Mouse (Mus musculus) CD4-positive helper T cell, adult 2 months (primary cell): ENCODE results near the gene Emc9.
A peak's percentile ranks its signal among the peaks of the same experiment; 100 is the strongest.

Experiments used
- DNase-seq: peaks from one replicate; pipeline ENCODE4 v3.0.0-alpha.2; 2012; ENCODE audit warnings: low read depth, missing footprints, low spot score

The Emc9 gene

GRCm38 (mm10) chr14:55590748-55591330, 5.7 kb upstream of the Emc9 start, which contains the start of gene Psme2:
Gene Psme2, minus strand, starts transcription at chr14:55591113.
- DNase-seq = peak; percentile 95

- DNase-seq = peak; percentile 87
Observed at GRCm38 (mm10) chr14:55589771-55590448, 4.8 kb upstream of the Emc9 start.

GRCm38 (mm10) chr14:55589271-55589670, 4.2 kb upstream of the Emc9 start:
- no peak for DNase-seq

- DNase-seq = peak; percentile 50
Observed at GRCm38 (mm10) chr14:55586149-55586548, 1.0 kb upstream of the Emc9 start.

- DNase-seq = peak; percentile 73
Observed at GRCm38 (mm10) chr14:55585566-55585960, 461 bp upstream of the Emc9 start.

GRCm38 (mm10) chr14:55584303-55584701, 800 bp downstream of the Emc9 start:
- DNase-seq = no peak

GRCm38 (mm10) chr14:55581981-55582681, 3.0 kb downstream of the Emc9 start:
- no peak for DNase-seq

- no peak for DNase-seq
Observed at GRCm38 (mm10) chr14:55580731-55581130, 4.4 kb downstream of the Emc9 start.

GRCm38 (mm10) chr14:55579511-55580496, 5.3 kb downstream of the Emc9 start:
- DNase-seq = no peak

GRCm38 (mm10) chr14:55578668-55579269, 6.3 kb downstream of the Emc9 start:
- peak; percentile 66 for DNase-seq

GRCm38 (mm10) chr14:55577871-55578667, 7.0 kb downstream of the Emc9 start, which contains the start of gene Psme1:
Gene Psme1, plus strand, starts transcription at chr14:55578123.
- peak; percentile 90 for DNase-seq

GRCm38 (mm10) chr14:55576376-55576775, 8.7 kb downstream of the Emc9 start:
- no peak for DNase-seq

GRCm38 (mm10) chr14:55575711-55576110, 9.4 kb downstream of the Emc9 start:
- DNase-seq = no peak

GRCm38 (mm10) chr14:55575302-55575701, 9.8 kb downstream of the Emc9 start, which contains the start of gene Fitm1:
Gene Fitm1, plus strand, starts transcription at chr14:55575617.
- no peak for DNase-seq

GRCm38 (mm10) chr14:55571760-55572159, 13.3 kb downstream of the Emc9 start:
- no peak for DNase-seq

GRCm38 (mm10) chr14:55570588-55570987, 14.5 kb downstream of the Emc9 start:
- no peak for DNase-seq

- no peak for DNase-seq
Observed at GRCm38 (mm10) chr14:55567496-55567895, 17.6 kb downstream of the Emc9 start.

GRCm38 (mm10) chr14:55565748-55566147, 19.4 kb downstream of the Emc9 start:
- DNase-seq = no peak

GRCm38 (mm10) chr14:55563249-55563648, 21.9 kb downstream of the Emc9 start:
- DNase-seq = no peak

GRCm38 (mm10) chr14:55561860-55562259, 23.2 kb downstream of the Emc9 start:
- no peak for DNase-seq
